Mouse (Mus musculus): ENCODE data around the gene Pitpna. TPM values are rescaled to one million over a fixed set of nuclear protein-coding genes. Genes with fewer than 3 reads are reported as not detected.
"Not testable (repeated sequence)": the region's sequence is repeated elsewhere in the genome, so short reads cannot be mapped to it uniquely, and the experiment has no call there.

Pitpna gene
- polyA plus RNA-seq, 1 experiment from 2014 or later, result 95.5 TPM

DNA sequence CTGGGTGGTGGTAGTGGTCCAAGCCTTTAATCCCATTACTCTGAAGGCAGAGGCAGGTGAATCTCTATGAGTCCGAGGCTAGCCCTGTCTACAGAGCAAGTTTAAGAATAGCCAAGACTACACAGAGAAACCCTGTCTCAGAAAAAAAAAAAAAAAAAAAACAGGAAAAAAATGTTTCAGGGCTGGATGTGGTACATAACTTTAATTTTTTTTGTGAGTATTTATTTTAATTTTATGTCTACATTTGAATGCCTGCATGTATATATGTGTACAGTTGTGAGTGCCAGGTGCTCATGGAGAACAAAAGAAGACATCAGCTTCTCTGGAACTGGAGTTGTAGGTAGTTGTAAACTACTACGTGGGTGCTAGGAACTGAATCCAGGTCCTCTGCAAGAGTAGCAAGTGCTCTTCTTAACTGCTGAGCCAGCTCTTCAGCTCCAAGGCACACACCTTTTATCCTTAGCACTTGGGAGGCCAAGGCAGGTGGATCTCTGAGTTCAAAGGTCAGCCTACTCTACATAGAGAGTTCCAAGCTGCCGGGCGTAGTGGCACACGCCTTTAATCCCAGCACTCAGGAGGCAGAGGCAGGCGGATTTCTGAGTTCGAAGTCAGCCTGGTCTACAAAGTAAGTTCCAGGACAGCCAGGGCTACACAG, 6.3 kb upstream of the Pitpna start:
- H3K36me3 ChIP-seq (replicated peaks), result no peaks in the 10 kb centered on the region
- H3K4me1 ChIP-seq, result no peaks in the 10 kb centered on the region
- 96% methylated on average over 7 of the region's 7 CpGs for WGBS
- H3K27ac ChIP-seq, result no peak overlapping the region
- H3K4me3 ChIP-seq (replicated peaks), result no peak overlapping the region
- H3K9me3 ChIP-seq, result no peaks in the 10 kb centered on the region
- no peak overlapping the region for H3K4me2 ChIP-seq
- no peaks in the 10 kb centered on the region for H3K27me3 ChIP-seq
- ATAC-seq (ENCODE audit: low FRiP score), result no peak
- H3K9ac ChIP-seq, result no peak overlapping the region

GRCm38 (mm10) chr11:75583521-75583920, 4.4 kb upstream of the Pitpna start:
- no peaks in the 10 kb centered on the region for H3K27me3 ChIP-seq
- H3K36me3 ChIP-seq (replicated peaks), result no peaks in the 10 kb centered on the region
- H3K27ac ChIP-seq, result no peak overlapping the region
- H3K4me1 ChIP-seq, result peaks cover under 1% of the 10 kb centered on the region; the same call in 1 of the 2 replicates
- no peak overlapping the region for H3K9ac ChIP-seq
- ATAC-seq (ENCODE audit: low FRiP score), result no peak
- 65% methylated on average over 2 of the region's 2 CpGs for WGBS
- H3K4me2 ChIP-seq, result no peak overlapping the region
- H3K9me3 ChIP-seq, result no peaks in the 10 kb centered on the region
- no peak overlapping the region for H3K4me3 ChIP-seq (replicated peaks)

- Histone ChIP-seq H3K4me1 (peaks cover 16% of the 10 kb centered on the region), H3K27ac (no peak overlapping the region), H3K4me3 (replicated peaks) (no peak overlapping the region), H3K27me3 (no peaks in the 10 kb centered on the region), H3K9ac (no peak overlapping the region), H3K4me2 (no peak overlapping the region), H3K9me3 (no peaks in the 10 kb centered on the region), H3K36me3 (replicated peaks) (no peaks in the 10 kb centered on the region)
- WGBS, result 89% methylated on average over 4 of the region's 4 CpGs
- no peak for ATAC-seq (ENCODE audit: low FRiP score)
Observed at GRCm38 (mm10) chr11:75585061-75585460, 2.8 kb upstream of the Pitpna start.

GRCm38 (mm10) chr11:75585978-75586377, 1.9 kb upstream of the Pitpna start:
- H3K9ac ChIP-seq, result no peak overlapping the region
- H3K4me2 ChIP-seq, result no peak overlapping the region
- no peaks in the 10 kb centered on the region for H3K36me3 ChIP-seq (replicated peaks)
- H3K9me3 ChIP-seq, result no peaks in the 10 kb centered on the region
- no peak overlapping the region for H3K4me3 ChIP-seq (replicated peaks)
- H3K4me1 ChIP-seq, result peaks cover 18% of the 10 kb centered on the region
- no peak overlapping the region for H3K27ac ChIP-seq
- H3K27me3 ChIP-seq, result no peaks in the 10 kb centered on the region
- ATAC-seq (ENCODE audit: low FRiP score), result no peak
- 78% methylated on average over 5 of the region's 5 CpGs for WGBS

- no peak for ATAC-seq (ENCODE audit: low FRiP score)
- Histone ChIP-seq H3K9ac (no peak overlapping the region), H3K4me2 (no peak overlapping the region; the same call in 1 of the 2 replicates), H3K4me1 (peaks cover 18% of the 10 kb centered on the region), H3K9me3 (no peaks in the 10 kb centered on the region), H3K27me3 (no peaks in the 10 kb centered on the region), H3K4me3 (replicated peaks) (no peak overlapping the region), H3K27ac (no peak overlapping the region), H3K36me3 (replicated peaks) (no peaks in the 10 kb centered on the region)
- 86% methylated on average over 5 of the region's 5 CpGs for WGBS
Observed at GRCm38 (mm10) chr11:75586963-75587362, 934 bp upstream of the Pitpna start.

- Histone ChIP-seq H3K4me1 (peaks cover 18% of the 10 kb centered on the region), H3K27ac (peak overlapping the region; percentile 87), H3K4me2 (peak overlapping the region; percentile 77), H3K36me3 (replicated peaks) (peaks cover 14% of the 10 kb centered on the region), H3K9ac (peak overlapping the region; percentile 96), H3K9me3 (no peaks in the 10 kb centered on the region), H3K27me3 (no peaks in the 10 kb centered on the region), H3K4me3 (replicated peaks) (peak overlapping the region; percentile 85)
- WGBS, result 1% methylated on average over 37 of the region's 37 CpGs
- ATAC-seq (ENCODE audit: low FRiP score), result peak; percentile 82
Observed at GRCm38 (mm10) chr11:75588285-75588941, 516 bp downstream of the Pitpna start.

GRCm38 (mm10) chr11:75592612-75593011, 4.7 kb downstream of the Pitpna start:
- no peak overlapping the region for H3K4me2 ChIP-seq
- H3K9me3 ChIP-seq, result no peaks in the 10 kb centered on the region
- H3K4me3 ChIP-seq (replicated peaks), result no peak overlapping the region
- no peak for ATAC-seq (ENCODE audit: low FRiP score)
- WGBS, result 88% methylated on average over 5 of the region's 5 CpGs
- no peak overlapping the region for H3K27ac ChIP-seq
- H3K36me3 ChIP-seq (replicated peaks), result peaks cover 46% of the 10 kb centered on the region
- H3K9ac ChIP-seq, result no peak overlapping the region
- H3K27me3 ChIP-seq, result no peaks in the 10 kb centered on the region
- peaks cover 18% of the 10 kb centered on the region for H3K4me1 ChIP-seq

DNA sequence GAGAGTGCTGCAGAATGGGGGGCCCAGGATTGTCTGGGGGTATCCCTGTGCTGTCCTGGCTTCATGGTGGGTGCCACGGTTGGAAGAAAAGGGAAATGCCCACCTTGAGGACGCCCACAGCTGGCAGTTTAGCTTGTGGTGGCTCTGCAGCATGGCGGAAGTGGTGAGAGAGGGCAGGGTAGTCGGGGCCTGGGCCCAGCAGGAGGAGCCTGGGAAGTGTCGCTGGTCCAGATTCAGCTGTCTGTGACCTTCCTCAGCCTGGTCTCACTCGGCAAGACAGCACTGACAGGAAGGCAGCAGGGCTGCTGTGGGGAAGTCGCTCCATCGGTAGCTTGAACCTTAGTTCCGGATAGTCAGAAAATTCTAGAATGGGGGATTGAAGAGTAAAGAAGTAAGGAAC, 6.5 kb downstream of the Pitpna start:
- no peaks in the 10 kb centered on the region for H3K9me3 ChIP-seq
- no peak overlapping the region for H3K4me3 ChIP-seq (replicated peaks)
- H3K27me3 ChIP-seq, result no peaks in the 10 kb centered on the region
- no peak overlapping the region for H3K27ac ChIP-seq
- no peak overlapping the region for H3K9ac ChIP-seq
- no peak for ATAC-seq (ENCODE audit: low FRiP score)
- H3K36me3 ChIP-seq (replicated peaks), result peaks cover 63% of the 10 kb centered on the region
- H3K4me1 ChIP-seq, result peaks cover 9% of the 10 kb centered on the region
- WGBS, result 92% methylated on average over 9 of the region's 9 CpGs
- no peak overlapping the region for H3K4me2 ChIP-seq

DNA sequence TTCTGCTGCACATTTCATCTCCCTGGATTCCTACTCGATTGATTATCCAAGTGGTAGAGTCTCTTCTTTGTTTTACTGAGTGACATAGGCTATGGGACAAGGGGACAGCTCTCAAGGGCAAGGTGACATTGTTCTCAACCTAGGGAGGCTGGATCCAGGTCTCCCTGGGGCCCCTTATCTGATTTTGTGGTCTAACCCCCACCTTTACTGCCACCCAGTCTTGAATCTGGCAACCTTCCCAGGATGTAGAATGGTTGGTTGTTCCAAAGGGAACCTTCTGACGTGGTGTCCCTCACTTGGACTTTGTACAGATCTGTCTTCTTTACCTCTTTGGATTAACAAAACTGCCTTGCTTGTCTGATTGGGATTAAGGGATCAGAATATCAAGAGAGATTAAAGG, 7.5 kb downstream of the Pitpna start:
- WGBS, result 74% methylated on average over 2 of the region's 2 CpGs
- Histone ChIP-seq H3K36me3 (replicated peaks) (peaks cover 69% of the 10 kb centered on the region), H3K27ac (no peak overlapping the region), H3K4me2 (no peak overlapping the region), H3K27me3 (no peaks in the 10 kb centered on the region), H3K4me3 (replicated peaks) (no peak overlapping the region), H3K9me3 (no peaks in the 10 kb centered on the region), H3K9ac (no peak overlapping the region), H3K4me1 (no peaks in the 10 kb centered on the region)
- no peak for ATAC-seq (ENCODE audit: low FRiP score)

DNA sequence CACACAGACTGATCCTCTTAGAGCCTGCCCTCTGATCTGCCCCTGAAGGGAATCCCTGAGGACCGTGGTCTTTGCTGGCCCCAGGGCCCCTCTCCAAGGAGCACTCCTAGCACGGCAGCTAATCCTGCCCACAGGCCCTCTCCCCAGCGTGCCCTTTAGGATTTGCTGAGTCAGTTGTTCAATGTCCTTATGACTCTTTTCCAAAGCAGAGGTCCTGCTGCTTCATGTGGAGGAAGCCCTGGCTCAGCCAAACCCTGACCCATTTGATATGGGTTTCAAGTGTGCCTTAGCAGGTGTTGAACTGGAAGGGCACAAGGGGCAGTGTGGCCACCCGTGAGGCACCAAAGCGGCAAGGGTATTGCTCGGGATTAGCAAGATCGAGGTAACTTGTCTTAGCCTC, 7.9 kb downstream of the Pitpna start:
- Histone ChIP-seq H3K4me2 (no peak overlapping the region), H3K9ac (no peak overlapping the region), H3K4me3 (replicated peaks) (no peak overlapping the region), H3K36me3 (replicated peaks) (peaks cover 73% of the 10 kb centered on the region), H3K27ac (no peak overlapping the region), H3K9me3 (no peaks in the 10 kb centered on the region), H3K4me1 (no peaks in the 10 kb centered on the region), H3K27me3 (no peaks in the 10 kb centered on the region)
- WGBS, result 65% methylated on average over 7 of the region's 7 CpGs
- no peak for ATAC-seq (ENCODE audit: low FRiP score)

GRCm38 (mm10) chr11:75596726-75597255, 8.9 kb downstream of the Pitpna start:
- H3K27me3 ChIP-seq, result no peaks in the 10 kb centered on the region
- H3K4me3 ChIP-seq (replicated peaks), result no peak overlapping the region
- 92% methylated on average over 3 of the region's 3 CpGs for WGBS
- no peaks in the 10 kb centered on the region for H3K4me1 ChIP-seq
- no peak overlapping the region for H3K4me2 ChIP-seq
- no peak for ATAC-seq (ENCODE audit: low FRiP score)
- no peak overlapping the region for H3K9ac ChIP-seq
- peaks cover 83% of the 10 kb centered on the region for H3K36me3 ChIP-seq (replicated peaks)
- H3K9me3 ChIP-seq, result no peaks in the 10 kb centered on the region
- H3K27ac ChIP-seq, result no peak overlapping the region

DNA sequence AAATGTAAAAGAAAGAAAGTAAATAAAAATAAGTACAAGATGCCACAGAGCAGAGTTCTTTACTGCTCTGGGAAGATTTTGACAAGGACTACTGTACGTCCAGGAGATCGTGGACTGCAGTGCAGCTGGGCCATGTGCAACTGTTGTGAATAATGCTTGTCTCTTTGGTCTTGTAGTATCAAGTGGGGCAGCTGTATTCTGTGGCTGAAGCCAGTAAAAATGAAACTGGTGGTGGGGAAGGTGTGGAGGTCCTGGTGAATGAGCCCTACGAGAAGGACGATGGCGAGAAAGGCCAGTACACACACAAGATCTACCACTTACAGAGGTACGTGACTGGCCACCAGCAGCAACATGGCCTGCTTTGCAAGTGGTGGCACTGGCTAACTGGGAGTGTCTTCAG, 10.1 kb downstream of the Pitpna start:
- Histone ChIP-seq H3K27ac (0 out of 2 replicates have a peak overlapping the region, but pooled peaks have one; percentile 19), H3K4me1 (no peaks in the 10 kb centered on the region), H3K4me2 (no peak overlapping the region), H3K27me3 (no peaks in the 10 kb centered on the region), H3K9me3 (no peaks in the 10 kb centered on the region), H3K4me3 (replicated peaks) (no peak overlapping the region), H3K36me3 (replicated peaks) (peaks cover 85% of the 10 kb centered on the region), H3K9ac (no peak overlapping the region)
- 91% methylated on average over 6 of the region's 6 CpGs for WGBS
- ATAC-seq (ENCODE audit: low FRiP score), result no peak

GRCm38 (mm10) chr11:75599802-75600201, 11.9 kb downstream of the Pitpna start:
- not testable (repeated sequence) for H3K4me1 ChIP-seq; H3K9me3 ChIP-seq; H3K4me3 ChIP-seq (replicated peaks); ATAC-seq (ENCODE audit: low FRiP score); H3K4me2 ChIP-seq; H3K9ac ChIP-seq; H3K27ac ChIP-seq; H3K27me3 ChIP-seq
- H3K36me3 ChIP-seq (replicated peaks), result peaks cover 83% of the 10 kb centered on the region
- 92% methylated on average over 17 of the region's 17 CpGs for WGBS
